Mouse (Mus musculus): ENCODE measurements around the gene Ebf1. TPM values are rescaled to one million over a fixed set of nuclear protein-coding genes. Genes with fewer than 3 reads are reported as not detected.

Ebf1 gene
- polyA plus RNA-seq, 1 experiment: not detected

DNA sequence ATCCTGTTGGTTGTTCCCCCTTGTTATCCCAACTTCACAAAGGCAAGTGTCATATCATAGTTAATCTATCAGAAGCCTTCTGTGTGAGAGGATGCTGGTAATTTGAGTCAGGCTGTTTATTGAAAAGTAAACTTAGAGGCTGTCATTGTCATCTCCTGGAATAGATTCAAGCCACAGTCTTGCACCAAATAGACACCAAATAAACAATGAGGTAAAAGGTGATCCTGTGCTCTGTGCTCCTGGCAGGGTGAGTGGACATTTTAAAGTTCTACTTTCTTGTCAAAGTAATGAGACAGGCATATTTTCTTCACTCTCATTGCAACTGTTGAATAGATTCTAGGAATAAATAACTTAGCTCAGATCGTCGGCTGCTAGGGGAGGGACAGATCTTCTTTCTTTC, 327.3 kb downstream of the Ebf1 start:
- TF ChIP-seq TAL1 (IDR thresholded peaks at IDR 0.05; ENCODE audit: low read length) (no peak), GATA1 (IDR thresholded peaks at IDR 0.05; ENCODE audit: low read length) (no peak)
- Histone ChIP-seq H3K4me1 (ENCODE audit: control insufficient read depth) (no peaks in the 10 kb centered on the region), H3K36me3 (ENCODE audit: control insufficient read depth) (no peaks in the 10 kb centered on the region), H3K9me3 (ENCODE audit: control insufficient read depth, low read length) (no peaks in the 10 kb centered on the region), H3K4me3 (replicated peaks) (no peak overlapping the region), H3K27me3 (ENCODE audit: control insufficient read depth) (no peaks in the 10 kb centered on the region)

DNA sequence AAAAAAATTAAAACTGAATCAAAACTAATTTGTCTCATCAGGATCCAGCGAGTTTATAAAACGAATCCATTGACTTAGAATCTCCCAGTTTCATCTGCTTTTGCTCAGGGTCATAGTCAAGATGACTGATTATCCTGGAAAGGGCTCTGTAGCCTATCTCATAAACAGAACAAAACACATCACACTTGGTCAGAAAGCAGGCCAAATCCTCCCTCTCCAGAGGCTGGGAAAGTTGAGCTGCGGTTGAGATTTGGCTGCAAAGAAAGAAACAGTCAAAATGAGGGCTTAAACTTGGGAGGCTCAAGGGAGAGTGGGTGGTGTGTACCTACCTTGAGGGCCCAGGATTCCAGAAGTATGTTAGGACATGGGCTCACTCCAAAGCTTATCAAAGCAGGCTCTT, 329.5 kb downstream of the Ebf1 start:
- Histone ChIP-seq H3K36me3 (ENCODE audit: control insufficient read depth) (no peaks in the 10 kb centered on the region), H3K4me3 (replicated peaks) (no peak overlapping the region), H3K27me3 (ENCODE audit: control insufficient read depth) (no peaks in the 10 kb centered on the region), H3K4me1 (ENCODE audit: control insufficient read depth) (no peaks in the 10 kb centered on the region), H3K9me3 (ENCODE audit: control insufficient read depth, low read length) (no peaks in the 10 kb centered on the region)
- TF ChIP-seq TAL1 (IDR thresholded peaks at IDR 0.05; ENCODE audit: low read length): no peak
- TF ChIP-seq GATA1 (IDR thresholded peaks at IDR 0.05; ENCODE audit: low read length): no peak

DNA sequence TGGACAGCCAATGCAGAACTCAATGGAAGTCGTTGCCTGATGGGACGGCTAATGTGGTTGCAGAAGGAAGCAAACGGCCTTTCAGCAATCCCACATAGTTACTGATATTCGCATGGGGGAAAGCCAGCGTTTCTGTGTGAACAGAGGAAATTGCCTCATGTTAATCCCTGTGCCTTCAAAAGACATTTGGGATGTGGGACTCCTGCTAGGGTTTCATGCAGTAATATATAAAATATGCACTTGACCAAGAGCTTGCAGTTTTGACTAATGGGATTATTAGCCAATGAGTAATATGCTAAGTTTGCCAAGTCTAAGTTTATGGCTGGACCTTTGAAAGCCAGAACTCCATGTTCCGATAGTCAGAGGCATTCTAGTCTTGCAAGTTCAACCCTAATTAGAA, 331.4 kb downstream of the Ebf1 start:
- H3K27me3 ChIP-seq (ENCODE audit: control insufficient read depth): no peaks in the 10 kb centered on the region
- H3K4me1 ChIP-seq (ENCODE audit: control insufficient read depth): no peaks in the 10 kb centered on the region
- H3K4me3 ChIP-seq (replicated peaks): no peak overlapping the region
- no peaks in the 10 kb centered on the region for H3K36me3 ChIP-seq (ENCODE audit: control insufficient read depth)
- no peaks in the 10 kb centered on the region for H3K9me3 ChIP-seq (ENCODE audit: control insufficient read depth, low read length)
- TF ChIP-seq GATA1 (IDR thresholded peaks at IDR 0.05; ENCODE audit: low read length): no peak
- no peak for TF ChIP-seq TAL1 (IDR thresholded peaks at IDR 0.05; ENCODE audit: low read length)

DNA sequence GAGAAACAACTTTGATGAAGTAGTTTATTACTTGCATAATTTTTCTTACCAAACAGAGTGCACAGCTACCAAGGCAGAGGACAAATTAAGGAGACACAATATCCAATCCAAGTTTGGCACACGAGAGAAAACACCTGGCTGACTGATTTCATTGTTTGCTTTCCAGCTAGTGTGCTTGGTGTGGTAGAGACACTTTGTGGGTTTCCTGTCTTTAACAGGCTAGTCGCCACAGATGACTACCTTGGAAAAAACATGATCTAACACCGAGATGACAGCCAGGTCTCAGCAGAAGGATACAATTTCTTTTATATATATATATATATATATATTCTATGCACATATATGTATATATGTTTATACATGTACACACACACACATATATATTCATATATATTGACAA, 332.0 kb downstream of the Ebf1 start:
- no peak for TF ChIP-seq TAL1 (IDR thresholded peaks at IDR 0.05; ENCODE audit: low read length)
- TF ChIP-seq GATA1 (IDR thresholded peaks at IDR 0.05; ENCODE audit: low read length): no peak
- H3K36me3 ChIP-seq (ENCODE audit: control insufficient read depth): no peaks in the 10 kb centered on the region
- no peak overlapping the region for H3K4me3 ChIP-seq (replicated peaks)
- no peaks in the 10 kb centered on the region for H3K9me3 ChIP-seq (ENCODE audit: control insufficient read depth, low read length)
- H3K4me1 ChIP-seq (ENCODE audit: control insufficient read depth): no peaks in the 10 kb centered on the region
- H3K27me3 ChIP-seq (ENCODE audit: control insufficient read depth): no peaks in the 10 kb centered on the region

DNA sequence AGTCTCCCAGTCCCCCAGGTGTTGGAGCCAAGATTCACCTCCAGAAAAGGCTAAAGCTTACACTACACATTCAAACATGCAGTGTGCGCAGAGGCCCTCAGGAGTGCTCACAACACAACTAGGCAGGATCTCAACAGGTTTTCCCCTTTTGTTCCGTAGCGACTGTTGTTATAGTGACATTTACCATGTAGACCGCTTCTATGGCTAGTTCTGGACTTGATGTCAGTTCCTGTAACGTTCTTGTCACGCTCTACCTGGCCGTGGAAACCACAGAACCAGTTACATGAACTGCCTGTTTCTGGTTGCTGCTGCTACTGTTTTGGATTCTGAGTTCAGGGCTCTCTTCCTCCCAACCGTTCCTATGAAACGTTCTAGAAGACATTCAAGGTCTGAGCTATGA, 333.2 kb downstream of the Ebf1 start:
- H3K36me3 ChIP-seq (ENCODE audit: control insufficient read depth): no peaks in the 10 kb centered on the region
- H3K4me3 ChIP-seq (replicated peaks): no peak overlapping the region
- H3K4me1 ChIP-seq (ENCODE audit: control insufficient read depth): no peaks in the 10 kb centered on the region
- H3K27me3 ChIP-seq (ENCODE audit: control insufficient read depth): no peaks in the 10 kb centered on the region
- H3K9me3 ChIP-seq (ENCODE audit: control insufficient read depth, low read length): no peaks in the 10 kb centered on the region
- TF ChIP-seq TAL1 (IDR thresholded peaks at IDR 0.05; ENCODE audit: low read length): no peak
- no peak for TF ChIP-seq GATA1 (IDR thresholded peaks at IDR 0.05; ENCODE audit: low read length)

DNA sequence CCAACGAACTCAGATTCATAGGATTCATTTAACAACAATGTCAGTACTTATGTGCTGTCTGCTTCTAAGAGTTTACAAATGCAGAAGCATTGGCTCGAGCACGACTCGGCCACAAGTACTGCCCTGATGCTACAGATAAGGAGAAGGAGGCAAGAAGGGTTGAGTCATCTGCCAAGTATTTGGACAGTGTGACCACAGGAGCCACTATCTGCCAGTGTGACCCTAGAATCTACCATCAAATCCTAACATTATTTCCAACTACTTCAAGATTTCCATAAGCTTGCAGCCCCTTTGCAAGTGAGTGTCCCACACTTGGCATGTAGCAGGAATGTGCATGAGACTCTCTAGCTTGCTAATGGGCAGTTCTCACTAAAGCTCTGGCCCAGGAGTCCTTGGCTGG, 334.4 kb downstream of the Ebf1 start:
- Histone ChIP-seq H3K4me1 (ENCODE audit: control insufficient read depth) (no peaks in the 10 kb centered on the region), H3K27me3 (ENCODE audit: control insufficient read depth) (no peaks in the 10 kb centered on the region), H3K36me3 (ENCODE audit: control insufficient read depth) (no peaks in the 10 kb centered on the region), H3K4me3 (replicated peaks) (no peak overlapping the region), H3K9me3 (ENCODE audit: control insufficient read depth, low read length) (no peaks in the 10 kb centered on the region)
- TF ChIP-seq TAL1 (IDR thresholded peaks at IDR 0.05; ENCODE audit: low read length) (no peak), GATA1 (IDR thresholded peaks at IDR 0.05; ENCODE audit: low read length) (no peak)

DNA sequence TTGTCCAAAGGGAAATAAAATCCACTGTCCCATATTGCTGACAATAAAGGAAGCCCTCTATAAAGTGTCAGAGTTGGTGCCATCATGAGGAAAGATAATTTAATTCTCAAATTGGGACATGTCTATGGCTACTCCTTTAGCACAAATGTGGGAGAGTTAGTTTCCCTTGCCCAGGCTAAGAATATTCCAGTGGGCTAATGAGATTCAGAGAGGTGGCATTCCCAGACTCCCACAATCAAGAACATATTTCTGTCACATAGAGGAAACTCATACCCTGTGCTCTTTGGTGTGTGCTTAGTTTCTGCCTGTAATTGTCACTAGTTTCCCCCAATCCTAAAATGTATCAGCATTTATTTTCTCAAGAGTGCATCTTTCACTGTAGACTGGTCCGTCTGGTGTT, 336.2 kb downstream of the Ebf1 start:
- Histone ChIP-seq H3K4me1 (ENCODE audit: control insufficient read depth) (no peaks in the 10 kb centered on the region), H3K9me3 (ENCODE audit: control insufficient read depth, low read length) (no peaks in the 10 kb centered on the region), H3K27me3 (ENCODE audit: control insufficient read depth) (no peaks in the 10 kb centered on the region), H3K36me3 (ENCODE audit: control insufficient read depth) (no peaks in the 10 kb centered on the region), H3K4me3 (replicated peaks) (no peak overlapping the region)
- TF ChIP-seq GATA1 (IDR thresholded peaks at IDR 0.05; ENCODE audit: low read length) (no peak), TAL1 (IDR thresholded peaks at IDR 0.05; ENCODE audit: low read length) (no peak)

DNA sequence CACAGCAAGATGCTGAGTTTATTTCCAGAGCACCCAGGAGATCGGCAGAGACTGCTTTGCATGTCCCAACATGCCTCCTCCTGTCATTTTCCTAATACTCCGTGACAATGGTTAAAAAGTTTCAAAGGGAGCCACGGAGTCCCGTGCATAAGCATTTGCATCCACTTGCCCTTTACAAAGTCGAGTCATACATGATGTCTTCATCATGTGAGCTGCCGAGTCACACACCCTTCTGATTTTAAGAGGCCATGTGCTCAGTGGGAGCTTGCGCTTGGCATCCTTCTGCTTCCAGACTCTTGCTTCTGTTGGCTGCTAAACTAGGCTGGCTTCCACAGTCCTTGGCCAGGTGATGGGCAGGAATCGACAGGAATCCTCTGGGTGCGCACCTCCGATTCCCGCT, 336.7 kb downstream of the Ebf1 start:
- TF ChIP-seq GATA1 (IDR thresholded peaks at IDR 0.05; ENCODE audit: low read length) (no peak), TAL1 (IDR thresholded peaks at IDR 0.05; ENCODE audit: low read length) (no peak)
- H3K36me3 ChIP-seq (ENCODE audit: control insufficient read depth): no peaks in the 10 kb centered on the region
- no peak overlapping the region for H3K4me3 ChIP-seq (replicated peaks)
- H3K27me3 ChIP-seq (ENCODE audit: control insufficient read depth): no peaks in the 10 kb centered on the region
- H3K4me1 ChIP-seq (ENCODE audit: control insufficient read depth): no peaks in the 10 kb centered on the region
- H3K9me3 ChIP-seq (ENCODE audit: control insufficient read depth, low read length): no peaks in the 10 kb centered on the region

DNA sequence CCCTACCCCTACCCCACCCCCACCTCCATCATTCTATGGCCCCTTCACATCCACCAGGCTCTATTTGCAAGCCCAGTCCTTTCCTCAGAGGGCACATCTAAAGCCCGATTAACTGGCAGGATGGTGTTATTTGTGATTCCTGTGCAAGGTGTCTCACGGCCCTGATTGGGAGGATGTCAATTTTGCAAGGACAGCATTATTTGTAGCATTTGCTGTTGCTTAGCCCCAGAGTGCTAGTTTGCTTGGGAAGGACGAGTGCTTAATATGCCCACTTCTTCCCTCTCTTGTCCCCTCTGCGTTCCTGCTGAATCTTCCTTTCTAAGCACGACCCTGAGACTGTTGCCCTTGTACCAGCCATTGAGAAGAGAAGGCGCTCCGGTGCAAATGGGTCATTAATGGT, 337.2 kb downstream of the Ebf1 start:
- no peaks in the 10 kb centered on the region for H3K36me3 ChIP-seq (ENCODE audit: control insufficient read depth)
- no peaks in the 10 kb centered on the region for H3K27me3 ChIP-seq (ENCODE audit: control insufficient read depth)
- no peak overlapping the region for H3K4me3 ChIP-seq (replicated peaks)
- no peaks in the 10 kb centered on the region for H3K9me3 ChIP-seq (ENCODE audit: control insufficient read depth, low read length)
- TF ChIP-seq TAL1 (IDR thresholded peaks at IDR 0.05; ENCODE audit: low read length): no peak
- no peak for TF ChIP-seq GATA1 (IDR thresholded peaks at IDR 0.05; ENCODE audit: low read length)
- H3K4me1 ChIP-seq (ENCODE audit: control insufficient read depth): no peaks in the 10 kb centered on the region

DNA sequence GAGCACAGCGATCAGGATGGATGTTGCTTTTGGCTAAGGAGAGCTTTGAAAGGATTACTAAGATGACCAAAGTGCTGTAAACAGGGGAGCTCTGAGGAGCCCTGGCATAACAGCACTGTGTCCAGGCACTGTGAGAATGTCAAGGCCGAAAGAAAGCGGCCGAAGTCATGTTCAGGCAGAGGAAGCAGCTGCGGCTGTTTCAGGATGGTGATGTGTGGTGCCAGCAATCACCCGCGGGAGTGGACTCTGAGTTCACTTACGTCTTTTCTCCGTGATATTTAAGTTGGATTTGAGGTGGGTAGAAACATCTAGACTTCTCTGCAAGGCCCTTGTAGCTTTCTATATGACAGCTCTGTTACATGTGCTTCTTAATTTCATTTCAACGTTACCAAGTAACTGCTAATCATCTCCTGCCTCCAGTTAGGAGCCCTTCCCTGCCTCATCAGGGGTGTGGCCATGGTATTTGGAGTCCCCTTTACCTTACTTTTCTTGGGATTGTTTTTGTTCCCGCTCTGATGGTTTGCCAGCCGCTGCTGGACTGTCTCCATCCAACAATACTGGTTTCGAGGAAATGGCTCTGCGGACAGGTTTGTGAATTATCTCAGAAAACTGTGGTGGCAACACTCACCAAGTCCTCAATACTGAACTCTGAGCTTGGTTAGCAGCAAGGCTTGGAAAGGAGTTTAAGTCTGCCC, 345.8 kb downstream of the Ebf1 start:
- H3K36me3 ChIP-seq (ENCODE audit: control insufficient read depth): no peaks in the 10 kb centered on the region
- H3K4me1 ChIP-seq (ENCODE audit: control insufficient read depth): no peaks in the 10 kb centered on the region
- TF ChIP-seq GATA1 (IDR thresholded peaks at IDR 0.05; ENCODE audit: low read length) (no peak), TAL1 (IDR thresholded peaks at IDR 0.05; ENCODE audit: low read length) (no peak)
- H3K27me3 ChIP-seq (ENCODE audit: control insufficient read depth): no peaks in the 10 kb centered on the region
- H3K4me3 ChIP-seq (replicated peaks): no peak overlapping the region
- no peaks in the 10 kb centered on the region for H3K9me3 ChIP-seq (ENCODE audit: control insufficient read depth, low read length)

Measured in erythroblast, embryonic 14.5 days (primary cell).